Mouse (Mus musculus) erythroid progenitor cell, adult 5-6 weeks (primary cell): ENCODE data around the gene Lhx2. TPM values are rescaled to one million over a fixed set of nuclear protein-coding genes. Genes with fewer than 3 reads are reported as not detected.

Experiments
- ATAC-seq: replicated peaks from 2 replicates; pipeline ENCODE4 v1.8.0; 2016; ENCODE audit warnings: moderate number of reproducible peaks, mild to moderate bottlenecking, moderate TSS enrichment, inconsistent platforms; ENCODE audit not compliant: poor library complexity, low FRiP score, severe bottlenecking
- total RNA-seq, 2 experiments: library from RNA; stranded (forward) in 1 of 2; stranded (reverse) in 1 of 2; fragments of 150-400 nt in 1 of 2; fragments of 186-747, 209-891 nt in 1 of 2; gene quantifications; 2 replicates each; pipeline versions ENCODE4 v1.2.3 to v1.2.4; 2015 to 2017; ENCODE audit warnings: low replicate concordance in 2 of 2

Lhx2 gene
- total RNA-seq, 2 experiments from 2014 or later, result not detected

DNA sequence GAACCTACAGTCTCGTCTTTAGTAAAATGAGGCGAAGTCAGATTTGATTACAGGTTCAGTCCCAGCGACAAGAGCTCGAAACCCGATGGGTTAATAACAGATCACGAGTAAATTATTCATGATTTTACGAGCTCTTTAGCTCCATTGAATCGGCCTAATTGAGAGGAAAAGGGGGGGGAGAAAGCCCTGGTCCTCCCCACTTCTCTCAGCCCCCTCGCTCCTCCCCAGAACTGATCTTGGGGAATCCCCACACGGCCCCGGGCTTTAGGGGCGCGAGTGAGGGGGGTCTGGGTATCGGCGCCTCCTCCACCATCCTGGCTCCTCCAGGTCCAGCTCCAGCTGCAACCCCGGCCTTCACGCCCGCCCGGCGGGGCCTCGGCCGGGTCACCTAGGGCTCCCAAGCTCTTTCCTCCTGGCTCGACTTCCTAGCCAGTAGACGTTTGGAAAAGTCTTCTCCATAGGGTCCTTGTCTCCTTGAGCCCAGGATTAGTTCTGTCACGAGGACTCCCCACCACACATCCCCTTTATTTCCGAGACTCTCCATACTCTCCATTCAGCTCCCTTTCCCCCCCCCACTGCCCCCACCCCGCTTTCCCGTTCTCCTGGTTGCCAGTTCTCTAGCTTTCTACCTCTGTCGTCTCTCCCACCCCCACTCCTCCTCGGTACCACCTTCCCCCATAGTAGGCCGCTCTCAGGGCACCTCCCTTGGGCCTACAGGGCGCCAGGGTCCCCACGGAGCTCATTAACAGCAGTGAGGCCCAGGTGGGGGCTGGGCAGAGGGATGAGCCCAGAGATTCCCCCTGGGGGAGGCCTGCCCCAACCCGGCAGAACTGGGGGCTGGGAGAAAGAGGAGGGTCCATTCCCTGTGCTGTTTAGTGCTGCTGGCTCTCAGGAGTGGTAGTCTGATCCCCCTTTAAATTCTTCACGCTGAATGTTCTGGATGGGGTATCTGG is 18.5 kb downstream of the Lhx2 start:
- no peak for ATAC-seq

DNA sequence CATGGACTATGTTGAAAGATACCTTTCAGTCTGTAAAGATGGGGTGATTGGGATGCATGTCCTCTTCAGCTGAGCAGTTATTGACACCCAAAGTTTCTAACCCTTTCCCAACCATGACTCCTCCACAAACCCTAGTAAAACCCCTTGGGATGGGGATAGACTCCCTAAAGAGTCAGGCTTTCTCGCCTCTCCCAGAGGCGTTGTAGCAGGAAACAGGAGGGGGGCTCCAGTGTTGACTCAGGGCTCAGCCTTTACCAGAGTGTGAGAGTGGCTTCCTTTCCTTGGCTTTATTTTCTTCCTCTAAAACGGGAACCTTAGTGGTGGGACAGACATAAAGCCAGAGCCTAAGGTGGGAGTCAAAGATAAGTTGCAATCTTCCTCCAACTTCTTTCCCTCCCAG is 19.5 kb downstream of the Lhx2 start:
- ATAC-seq, result no peak

- no peak for ATAC-seq
Measured at GRCm38 (mm10) chr2:38359186-38359585, 20.1 kb downstream of the Lhx2 start.

- no peak for ATAC-seq
Measured at GRCm38 (mm10) chr2:38359811-38360210, 20.7 kb downstream of the Lhx2 start.

DNA sequence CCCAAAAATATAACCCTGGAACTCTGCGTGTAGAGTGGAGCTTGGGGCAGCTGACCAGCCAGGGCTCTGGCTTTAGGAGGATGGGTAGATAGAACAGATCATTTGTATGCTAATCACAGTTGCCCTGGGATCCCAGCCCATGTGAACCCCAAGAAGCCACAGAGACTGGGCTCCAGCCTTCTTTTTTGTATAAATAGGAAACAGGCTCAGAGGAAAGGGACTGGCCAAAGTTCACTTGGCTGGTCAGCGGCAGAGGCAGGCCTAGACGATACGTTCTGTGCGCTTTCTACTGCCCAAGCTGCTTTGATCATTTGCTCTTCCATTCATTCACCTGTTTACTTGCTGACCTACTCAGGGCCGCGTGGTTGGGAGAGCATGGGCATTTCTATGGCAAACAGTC is 27.1 kb downstream of the Lhx2 start:
- no peak for ATAC-seq

DNA sequence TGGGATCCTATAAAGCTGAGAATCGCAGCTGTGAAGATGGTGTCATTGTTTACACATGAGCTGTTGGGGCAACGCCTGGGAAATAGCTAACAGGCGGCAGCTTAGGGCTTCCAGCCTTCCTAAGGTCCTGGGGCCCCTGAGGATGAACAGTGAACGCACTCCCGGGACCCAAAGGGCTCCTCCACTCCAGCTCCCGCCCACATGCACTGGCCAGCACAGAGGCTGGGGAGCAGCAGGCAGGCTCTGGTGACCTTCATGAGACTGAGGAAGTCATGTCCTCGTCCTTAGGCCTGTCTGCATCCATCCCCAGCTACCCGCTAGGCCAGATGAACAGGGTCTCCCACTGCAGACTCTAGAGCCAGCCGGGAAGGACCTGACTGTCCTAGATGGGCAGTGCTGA is 27.9 kb downstream of the Lhx2 start:
- ATAC-seq, result no peak

- no peak for ATAC-seq
Measured at GRCm38 (mm10) chr2:38367852-38368251, 28.8 kb downstream of the Lhx2 start.

DNA sequence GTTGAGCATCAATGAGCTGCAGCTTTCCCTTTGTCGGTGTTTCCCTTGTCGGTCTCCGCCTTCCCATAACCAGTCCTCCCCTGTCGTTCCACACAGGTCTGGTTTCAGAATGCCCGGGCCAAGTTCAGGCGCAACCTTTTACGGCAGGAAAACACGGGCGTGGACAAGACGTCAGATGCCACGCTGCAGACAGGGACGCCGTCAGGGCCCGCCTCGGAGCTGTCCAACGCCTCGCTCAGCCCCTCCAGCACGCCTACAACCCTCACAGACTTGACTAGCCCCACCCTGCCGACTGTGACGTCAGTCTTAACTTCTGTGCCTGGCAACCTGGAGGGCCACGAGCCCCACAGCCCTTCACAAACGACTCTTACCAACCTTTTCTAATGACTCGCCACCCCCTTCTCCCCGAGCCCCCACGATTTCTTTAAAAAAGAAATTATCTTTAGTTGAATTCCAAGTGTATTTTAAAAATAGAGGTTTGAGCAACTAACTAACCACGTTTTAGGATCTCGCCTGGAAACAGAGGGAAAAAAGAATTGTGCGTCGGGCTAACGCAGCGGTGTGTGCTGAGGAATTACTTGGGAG is 29.8 kb downstream of the Lhx2 start:
- ATAC-seq, result no peak

DNA sequence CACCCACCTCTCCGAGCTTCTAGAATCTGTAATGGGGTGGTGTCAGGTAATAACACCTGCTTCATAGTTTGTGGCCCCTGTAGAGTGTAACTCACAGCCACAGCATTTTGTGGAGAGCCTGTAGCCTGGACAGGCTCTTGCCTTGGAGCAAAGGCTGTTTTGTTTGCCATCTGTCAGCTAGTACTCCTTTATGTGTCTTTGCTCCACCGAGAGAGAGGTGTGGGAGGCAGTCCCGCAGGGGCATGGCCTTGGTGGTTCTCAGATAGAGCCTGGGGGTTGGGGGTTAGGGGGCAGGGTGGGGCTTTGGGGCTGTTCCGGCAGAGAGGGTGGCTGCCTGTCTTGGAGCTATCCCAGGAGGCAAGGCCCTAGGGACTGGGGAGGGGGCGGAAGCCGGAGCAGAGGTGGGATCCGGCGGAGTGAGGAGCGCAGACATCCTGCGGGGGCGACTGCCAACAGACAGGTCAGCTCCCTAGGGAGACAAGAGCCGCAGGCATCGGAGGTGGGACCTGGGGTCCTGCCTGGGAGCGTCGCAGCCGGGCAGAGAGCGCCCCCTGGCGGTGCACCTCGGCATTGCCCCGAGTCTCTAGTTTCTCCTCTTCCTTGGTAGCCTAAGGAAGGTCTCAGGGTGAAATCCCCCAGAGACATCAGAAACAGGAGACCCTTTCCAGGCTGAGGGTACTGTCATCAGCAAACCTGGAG is 36.7 kb downstream of the Lhx2 start:
- ATAC-seq, result 0 out of 2 replicates have a peak, but pooled peaks have one; percentile 54

GRCm38 (mm10) chr2:38377254-38377653 is 38.2 kb downstream of the Lhx2 start:
- no peak for ATAC-seq

DNA sequence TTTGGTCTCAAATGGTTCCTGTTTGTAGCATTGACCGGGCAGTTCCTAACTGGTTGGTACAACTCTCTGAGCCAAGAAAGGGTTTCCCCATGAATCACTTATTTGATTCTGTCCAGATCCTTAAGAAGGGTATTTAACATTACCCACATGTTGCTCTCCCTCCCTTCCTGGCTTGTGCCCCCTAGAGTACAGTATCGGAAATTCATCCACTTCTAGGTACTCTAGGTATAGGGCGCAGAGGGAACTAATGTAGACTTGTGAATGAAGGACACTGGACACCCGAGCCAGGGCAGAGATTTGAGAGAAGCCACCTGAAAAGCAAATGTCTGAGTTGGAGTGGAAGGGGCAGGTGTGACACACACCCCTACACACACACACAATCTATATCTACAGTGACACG is 39.3 kb downstream of the Lhx2 start:
- ATAC-seq, result no peak

GRCm38 (mm10) chr2:38378849-38379545 is 39.9 kb downstream of the Lhx2 start:
- ATAC-seq, result 0 out of 2 replicates have a peak, but pooled peaks have one; percentile 30

GRCm38 (mm10) chr2:38379546-38379870 is 40.4 kb downstream of the Lhx2 start:
- ATAC-seq, result no peak

DNA sequence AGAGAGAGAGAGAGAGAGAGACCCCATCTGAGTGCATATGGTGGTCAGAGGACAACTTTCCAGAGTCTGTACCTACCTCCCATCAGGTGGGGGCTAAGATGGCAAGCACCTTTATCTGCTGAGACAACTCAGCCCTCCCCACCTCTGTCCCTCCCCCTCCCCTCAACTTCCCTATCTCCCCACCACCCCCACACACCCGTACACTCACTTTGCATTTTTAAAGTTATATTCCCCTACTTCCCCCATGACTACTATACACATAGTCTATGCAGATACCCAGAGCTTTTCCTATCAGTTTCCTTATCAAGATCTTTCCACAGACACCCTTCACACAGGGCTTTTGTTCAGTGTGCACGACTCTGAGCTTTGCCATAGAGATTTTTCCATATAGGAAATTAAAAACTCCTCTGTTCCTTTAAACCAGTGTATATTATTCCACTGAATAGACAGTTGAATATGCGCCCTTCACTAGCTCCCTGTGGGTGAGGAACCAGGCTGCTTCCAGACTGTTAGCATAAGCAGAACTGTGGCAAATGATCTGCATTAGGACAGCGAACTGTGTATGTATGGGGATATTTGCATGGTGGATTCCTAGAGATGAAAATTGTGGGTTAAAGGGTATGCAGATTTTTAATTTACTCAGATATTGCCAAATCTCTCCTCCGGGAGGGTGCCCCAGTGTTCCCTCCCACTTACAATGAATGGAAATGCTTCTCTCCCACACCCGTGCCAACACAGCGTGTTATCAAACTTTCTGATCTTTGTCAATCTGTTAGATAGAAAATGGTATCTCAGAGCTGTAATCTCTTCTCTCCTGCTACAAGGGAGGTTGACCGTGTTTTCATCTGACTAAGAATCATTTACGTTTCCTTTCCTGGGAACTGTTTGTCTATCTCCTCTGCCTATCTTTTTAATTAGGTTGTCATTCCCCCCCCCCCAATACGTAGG is 41.3 kb downstream of the Lhx2 start:
- ATAC-seq, result no peak

DNA sequence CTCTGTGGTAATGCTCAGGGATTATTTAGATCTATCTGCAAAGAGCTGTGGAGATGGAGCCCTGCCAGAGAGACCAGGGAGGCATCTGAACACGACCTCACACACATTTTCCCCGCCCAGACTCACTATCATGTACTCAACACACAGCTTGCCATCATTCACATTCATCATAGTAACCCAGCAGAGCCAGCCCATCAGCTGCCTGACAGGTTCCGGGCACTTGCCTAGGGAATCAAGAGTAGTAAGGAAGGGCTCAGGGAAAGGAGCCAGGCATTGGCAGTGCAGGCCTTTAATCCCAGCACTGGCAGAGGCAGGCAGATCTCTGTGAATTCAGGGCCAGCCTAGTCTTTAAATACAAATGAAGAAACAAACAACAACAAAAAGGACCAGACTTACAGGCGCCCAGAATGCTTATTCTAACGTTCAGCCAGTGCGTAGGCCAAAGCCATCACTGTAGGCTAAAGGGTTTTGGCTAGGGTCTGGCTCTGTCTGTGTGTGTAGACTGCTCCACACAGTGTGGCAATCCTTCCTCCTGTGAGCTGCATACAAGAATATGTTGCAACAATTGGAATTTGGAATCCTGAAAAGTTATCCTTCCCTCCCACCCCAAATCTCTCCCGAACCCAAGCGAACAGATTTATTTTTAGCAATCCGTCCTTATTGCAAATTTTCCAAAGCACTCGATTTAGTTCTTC is 48.6 kb downstream of the Lhx2 start:
- ATAC-seq, result no peak

GRCm38 (mm10) chr2:38394977-38395868 is 56.1 kb downstream of the Lhx2 start:
- ATAC-seq, result no peak

- no peak for ATAC-seq
Measured at GRCm38 (mm10) chr2:38395869-38396236, 56.8 kb downstream of the Lhx2 start.

DNA sequence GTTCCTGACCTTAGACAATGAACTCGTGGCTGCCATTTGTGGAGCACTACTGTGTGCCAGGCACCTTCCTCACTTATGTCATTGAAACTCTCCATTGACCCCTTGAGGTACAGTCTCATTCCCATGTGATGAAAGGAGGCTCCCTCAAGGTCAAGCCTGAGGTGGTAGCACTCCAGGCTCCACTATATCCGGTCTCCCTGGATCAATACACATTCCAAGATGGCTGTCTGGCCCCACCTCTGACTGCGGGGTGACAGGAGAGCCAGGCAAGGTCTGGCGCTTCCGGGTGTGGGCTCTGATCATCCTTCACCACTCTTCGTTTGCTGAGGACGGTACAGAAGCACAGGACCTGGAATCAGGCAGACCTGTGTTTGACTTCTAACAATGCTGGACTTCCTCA is 58.2 kb downstream of the Lhx2 start:
- no peak for ATAC-seq
